Mouse (Mus musculus): ENCODE measurements around the gene Dscam.

GRCm38 (mm10) chr16:97105266-97105665, 65.3 kb downstream of the Dscam start:
- no peak for TF ChIP-seq CTCF (IDR thresholded peaks at IDR 0.05; ENCODE audit: low read depth, low read length)
- no peak for TF ChIP-seq POLR2A (IDR thresholded peaks at IDR 0.05; ENCODE audit: extremely low read depth, insufficient read depth, low read length)
